8 mouse cellular contexts compared by ENCODE assay signal in the genomic region with DNA sequence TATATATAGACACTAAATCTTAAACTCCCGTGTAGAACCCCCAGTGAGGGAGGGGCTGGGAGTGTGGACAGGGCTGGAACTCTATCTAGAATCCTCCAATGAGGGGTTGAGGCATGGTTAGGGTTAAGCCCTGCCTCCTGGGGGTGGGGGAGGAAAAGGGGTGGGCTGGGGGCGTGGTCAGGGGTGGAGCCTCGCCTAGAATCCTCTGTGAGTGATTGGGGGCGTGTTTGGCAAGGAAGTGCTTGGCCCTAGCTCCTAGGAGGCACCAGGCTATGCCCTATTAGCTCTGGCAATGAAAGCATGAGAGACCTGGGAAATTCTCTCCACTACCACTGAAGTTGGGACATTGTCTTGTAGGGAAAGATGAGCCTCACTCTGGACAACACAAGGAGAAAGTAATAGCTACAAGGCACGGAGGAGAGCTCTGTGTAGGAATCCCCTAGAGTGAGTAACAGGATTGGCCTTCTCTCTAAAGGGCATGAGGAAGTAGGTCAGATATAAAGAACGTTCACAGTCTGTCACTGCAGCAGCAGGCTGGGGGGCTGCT. TPM values are rescaled to one million over a fixed set of nuclear protein-coding genes. Genes with fewer than 3 reads are reported as not detected.
DNase-seq lines count a peak whose midpoint lies in the region; ATAC-seq and TF ChIP-seq lines count a peak whose summit lies in the region.

No protein-coding gene starts in this region.

- no peaks in the 10 kb centered on the region for H3K27me3 ChIP-seq in intestine, postnatal 0 days (replicated peaks; ENCODE audit: control insufficient read depth, insufficient read depth, low read length)
- H3K27me3 ChIP-seq in lung, embryonic 14.5 days (ENCODE audit: insufficient read depth, low read length): no peaks in the 10 kb centered on the region

- no peak for TF ChIP-seq CTCF in intestine, postnatal 0 days (IDR thresholded peaks at IDR 0.05; ENCODE audit: low read depth)
- TF ChIP-seq CTCF in lung, embryonic 14.5 days (IDR thresholded peaks at IDR 0.05; ENCODE audit: low read depth): no peak
- no peak for TF ChIP-seq CTCF in olfactory bulb, adult 2 months (IDR thresholded peaks at IDR 0.05; ENCODE audit: insufficient read depth, low read depth, low read length)

- WGBS in intestine, postnatal 0 days: under 1% methylated on average over 6 of the region's 6 CpGs
- 7% methylated on average over 6 of the region's 6 CpGs for WGBS in lung, embryonic 14.5 days
- 4% methylated on average over 6 of the region's 6 CpGs for WGBS in olfactory bulb, adult 2 months

- peak; percentile 62 for DNase-seq in right cerebral cortex, postnatal 4 days
- DNase-seq in right cerebral cortex, postnatal 36 days (ENCODE audit: low spot score in 2 of 2): no peak
- DNase-seq in embryo, embryonic 10.5 days (ENCODE audit: low spot score): peak; percentile 90
- DNase-seq in lung, embryonic 14.5 days: peak; percentile 81
- peak; percentile 73 to 85 for DNase-seq in urinary bladder, postnatal 4 days (ENCODE audit: low spot score in 2 of 2)

- H3K4me2 ChIP-seq in intestine, postnatal 0 days (replicated peaks; ENCODE audit: low read depth): peak overlapping the region; percentile 64
- H3K4me2 ChIP-seq in lung, embryonic 14.5 days: peak overlapping the region; percentile 53

- H3K4me1 ChIP-seq in intestine, postnatal 0 days (replicated peaks; ENCODE audit: control insufficient read depth, insufficient read depth, low read length): no peaks in the 10 kb centered on the region
- peaks cover 16% of the 10 kb centered on the region for H3K4me1 ChIP-seq in lung, embryonic 14.5 days (ENCODE audit: insufficient read depth)
- peaks cover 34% of the 10 kb centered on the region for H3K4me1 ChIP-seq in olfactory bulb, adult 2 months (ENCODE audit: control insufficient read depth, insufficient read depth, low read length)

- peak overlapping the region; percentile 17 for H3K4me3 ChIP-seq in intestine, postnatal 0 days (ENCODE audit: low read depth, low read length)
- H3K4me3 ChIP-seq in lung, embryonic 14.5 days (ENCODE audit: low read depth, low read length): peak overlapping the region; percentile 20
- peak overlapping the region; percentile 10; the same call in 1 of the 2 replicates for H3K4me3 ChIP-seq in olfactory bulb, adult 2 months (ENCODE audit: insufficient read depth, low read depth, low read length)

- H3K36me3 ChIP-seq in intestine, postnatal 0 days (ENCODE audit: control insufficient read depth, insufficient read depth): no peaks in the 10 kb centered on the region
- no peaks in the 10 kb centered on the region for H3K36me3 ChIP-seq in lung, embryonic 14.5 days (ENCODE audit: insufficient read depth)

- H3K9me3 ChIP-seq in intestine, postnatal 0 days (ENCODE audit: control insufficient read depth): no peaks in the 10 kb centered on the region
- H3K9me3 ChIP-seq in lung, embryonic 14.5 days (ENCODE audit: low read depth, low read length): no peaks in the 10 kb centered on the region

- H3K9ac ChIP-seq in intestine, postnatal 0 days (ENCODE audit: low read depth, low read length): no peak overlapping the region
- H3K9ac ChIP-seq in lung, embryonic 14.5 days: 0 out of 2 replicates have a peak overlapping the region, but pooled peaks have one; percentile 9

- peak; percentile 54 for ATAC-seq in granulocyte monocyte progenitor cell, adult 5-6 weeks (replicated peaks; ENCODE audit: poor library complexity, severe bottlenecking)
- ATAC-seq in intestine, postnatal 0 days: peak; percentile 65
- ATAC-seq in lung, embryonic 14.5 days (ENCODE audit: insufficient read depth): peak; percentile 60

- H3K27ac ChIP-seq in intestine, postnatal 0 days (ENCODE audit: low read depth, low read length): peak overlapping the region; percentile 81
- peak overlapping the region; percentile 77 for H3K27ac ChIP-seq in lung, embryonic 14.5 days (ENCODE audit: low read depth)
- H3K27ac ChIP-seq in olfactory bulb, adult 2 months (ENCODE audit: insufficient read depth, low read depth, low read length): peak overlapping the region; percentile 93

- no peak for TF ChIP-seq POLR2A in olfactory bulb, adult 2 months (IDR thresholded peaks at IDR 0.05; ENCODE audit: insufficient read depth, low read depth, low read length)

RNA-seq across cellular contexts. Expression of a gene that starts 2.9 kb away (rescaled TPM):
- 41.6 and 52.6 TPM in 2 replicates for total RNA-seq in granulocyte monocyte progenitor cell, adult 5-6 weeks (2014; fragmentation: Nextera tagmentation)
- 9.7 and 13.4 TPM in 2 replicates for total RNA-seq in granulocyte monocyte progenitor cell, adult 5-6 weeks (2017)
- 6.2 and 7.6 TPM in 2 replicates for polyA plus RNA-seq in intestine, postnatal 0 days (2015; fragmentation: Nextera tagmentation; extraction: Ambion mirVana)
- polyA plus RNA-seq in lung, embryonic 14.5 days (2014; fragmentation: Nextera tagmentation; extraction: Ambion mirVana): 26.9 and 29.1 TPM in 2 replicates
- 106 and 235 TPM in 2 replicates for polyA plus RNA-seq in olfactory bulb, adult 2 months (2012; ENCODE audit: insufficient read depth, insufficient read length, low replicate concordance, missing spikeins)

RNA-seq across cellular contexts. Expression of a gene that starts 10.1 kb away (rescaled TPM):
- 43.2 and 47.8 TPM in 2 replicates for total RNA-seq in granulocyte monocyte progenitor cell, adult 5-6 weeks (2014; fragmentation: Nextera tagmentation)
- 34.5 and 42.2 TPM in 2 replicates for total RNA-seq in granulocyte monocyte progenitor cell, adult 5-6 weeks (2017)
- polyA plus RNA-seq in intestine, postnatal 0 days (2015; fragmentation: Nextera tagmentation; extraction: Ambion mirVana): 41.3 and 49.5 TPM in 2 replicates
- 62.0 and 69.6 TPM in 2 replicates for polyA plus RNA-seq in lung, embryonic 14.5 days (2014; fragmentation: Nextera tagmentation; extraction: Ambion mirVana)
- polyA plus RNA-seq in olfactory bulb, adult 2 months (2012; ENCODE audit: insufficient read depth, insufficient read length, low replicate concordance, missing spikeins): 105 TPM in 1 of 2 replicates, not detected in the other

RNA-seq across cellular contexts. Expression of a gene that starts 45.8 kb away (rescaled TPM):
- 88.0 and 106 TPM in 2 replicates for total RNA-seq in granulocyte monocyte progenitor cell, adult 5-6 weeks (2014; fragmentation: Nextera tagmentation)
- 13.8 and 18.3 TPM in 2 replicates for total RNA-seq in granulocyte monocyte progenitor cell, adult 5-6 weeks (2017)
- 35.5 and 39.0 TPM in 2 replicates for polyA plus RNA-seq in intestine, postnatal 0 days (2015; fragmentation: Nextera tagmentation; extraction: Ambion mirVana)
- polyA plus RNA-seq in lung, embryonic 14.5 days (2014; fragmentation: Nextera tagmentation; extraction: Ambion mirVana): 97.2 and 98.4 TPM in 2 replicates
- not detected in 2 replicates for polyA plus RNA-seq in olfactory bulb, adult 2 months (2012; ENCODE audit: insufficient read depth, insufficient read length, low replicate concordance, missing spikeins)

RNA-seq across cellular contexts. Expression of a gene that starts 46.3 kb away (rescaled TPM):
- total RNA-seq in granulocyte monocyte progenitor cell, adult 5-6 weeks (2014; fragmentation: Nextera tagmentation): 99.1 and 108 TPM in 2 replicates
- 33.0 and 33.7 TPM in 2 replicates for total RNA-seq in granulocyte monocyte progenitor cell, adult 5-6 weeks (2017)
- polyA plus RNA-seq in intestine, postnatal 0 days (2015; fragmentation: Nextera tagmentation; extraction: Ambion mirVana): 60.9 and 61.8 TPM in 2 replicates
- polyA plus RNA-seq in lung, embryonic 14.5 days (2014; fragmentation: Nextera tagmentation; extraction: Ambion mirVana): 113 and 121 TPM in 2 replicates
- not detected in 2 replicates for polyA plus RNA-seq in olfactory bulb, adult 2 months (2012; ENCODE audit: insufficient read depth, insufficient read length, low replicate concordance, missing spikeins)

RNA-seq across cellular contexts. Expression of a gene that starts 50.2 kb away (rescaled TPM):
- 9.0 and 17.3 TPM in 2 replicates for total RNA-seq in granulocyte monocyte progenitor cell, adult 5-6 weeks (2014; fragmentation: Nextera tagmentation)
- 7.1 and 7.8 TPM in 2 replicates for total RNA-seq in granulocyte monocyte progenitor cell, adult 5-6 weeks (2017)
- 12.2 and 14.4 TPM in 2 replicates for polyA plus RNA-seq in intestine, postnatal 0 days (2015; fragmentation: Nextera tagmentation; extraction: Ambion mirVana)
- polyA plus RNA-seq in lung, embryonic 14.5 days (2014; fragmentation: Nextera tagmentation; extraction: Ambion mirVana): 6.7 and 7.3 TPM in 2 replicates
- not detected in 2 replicates for polyA plus RNA-seq in olfactory bulb, adult 2 months (2012; ENCODE audit: insufficient read depth, insufficient read length, low replicate concordance, missing spikeins)

Comparison
In these comparisons a context has a peak if more than half of its experiments do, and no peak if none do; other contexts are left out.
1. DNase-seq: peak in right cerebral cortex, postnatal 4 days (single experiment), embryo, embryonic 10.5 days (single experiment), lung, embryonic 14.5 days (single experiment) and urinary bladder, postnatal 4 days (2 of 2); none in right cerebral cortex, postnatal 36 days (0 of 2).
2. Peak in every context shown above with its lines, with median percentiles within 50 percentile points of each other: ATAC-seq, H3K27ac ChIP-seq and H3K4me3 ChIP-seq.